Mouse (Mus musculus) cortical plate, adult 2 months (tissue): ENCODE results near the gene Tmem218.

Experiments used
- CTCF ChIP-seq: fragments of 200-500 bp; IDR thresholded peaks from 2 replicates; pipeline ENCODE4 v1.5.1; 2011; ENCODE audit warnings: mild to moderate bottlenecking, control low read depth, low read length; ENCODE audit not compliant: insufficient read depth; ENCODE audit errors: extremely low read depth
- POLR2A ChIP-seq: fragments of 200-500 bp; IDR thresholded peaks from 2 replicates; pipeline ENCODE4 v1.6.1; 2011; ENCODE audit warnings: mild to moderate bottlenecking, low read length, control low read depth; ENCODE audit not compliant: insufficient read depth; ENCODE audit errors: extremely low read depth

- TF ChIP-seq CTCF: no peak
- no peak for TF ChIP-seq POLR2A
These were observed 4.1 kb upstream of the Tmem218 start for GRCm38 (mm10) chr9:37203884-37204283.
